In genomic region chr10:61976987-61977386, GRCm38 (mm10) we compare ENCODE assay signal across 7 mouse cellular contexts. TPM values are rescaled to one million over a fixed set of nuclear protein-coding genes. Genes with fewer than 3 reads are reported as not detected.
DNase-seq lines count a peak whose midpoint lies in the region; ATAC-seq lines count a peak whose summit lies in the region.

No protein-coding gene starts in this region.

- peaks cover 24% of the 10 kb centered on the region for H3K4me1 ChIP-seq in hindbrain, embryonic 12.5 days
- H3K4me1 ChIP-seq in hindbrain, embryonic 14.5 days (replicated peaks; ENCODE audit: control insufficient read depth, insufficient read depth, low read length), result peaks cover 21% of the 10 kb centered on the region; the same call in 1 of the 2 replicates
- H3K4me1 ChIP-seq in lung, embryonic 16.5 days (replicated peaks; ENCODE audit: control insufficient read depth, insufficient read depth, low read length), result peaks cover 17% of the 10 kb centered on the region

- 8% methylated on average over 6 of the region's 6 CpGs for WGBS in hindbrain, embryonic 12.5 days
- 7% methylated on average over 6 of the region's 6 CpGs for WGBS in hindbrain, embryonic 14.5 days
- 7% methylated on average over 6 of the region's 6 CpGs for WGBS in lung, embryonic 16.5 days

- peaks cover 87% of the 10 kb centered on the region for H3K27me3 ChIP-seq in hindbrain, embryonic 12.5 days
- peaks cover 58% of the 10 kb centered on the region for H3K27me3 ChIP-seq in hindbrain, embryonic 14.5 days (ENCODE audit: control insufficient read depth, insufficient read depth, low read length)
- peaks cover 30% of the 10 kb centered on the region for H3K27me3 ChIP-seq in lung, embryonic 16.5 days (ENCODE audit: control insufficient read depth, insufficient read depth, low read depth, low read length)

- H3K9ac ChIP-seq in hindbrain, embryonic 12.5 days, result no peak overlapping the region
- no peak overlapping the region for H3K9ac ChIP-seq in hindbrain, embryonic 14.5 days
- H3K9ac ChIP-seq in lung, embryonic 16.5 days (ENCODE audit: low read length), result peak overlapping the region; percentile 58; the same call in 1 of the 2 replicates

- H3K36me3 ChIP-seq in hindbrain, embryonic 12.5 days, result no peaks in the 10 kb centered on the region
- H3K36me3 ChIP-seq in hindbrain, embryonic 14.5 days (replicated peaks; ENCODE audit: control insufficient read depth, insufficient read depth), result no peaks in the 10 kb centered on the region
- no peaks in the 10 kb centered on the region for H3K36me3 ChIP-seq in lung, embryonic 16.5 days (ENCODE audit: control insufficient read depth, insufficient read depth, low read length)

- H3K4me2 ChIP-seq in hindbrain, embryonic 12.5 days (replicated peaks), result 0 out of 2 replicates have a peak overlapping the region, but pooled peaks have one; percentile 76
- no peak overlapping the region for H3K4me2 ChIP-seq in hindbrain, embryonic 14.5 days (replicated peaks)
- peak overlapping the region; percentile 71 for H3K4me2 ChIP-seq in lung, embryonic 16.5 days (ENCODE audit: low read depth, low read length)

- no peak overlapping the region for H3K27ac ChIP-seq in hindbrain, embryonic 12.5 days
- no peak overlapping the region for H3K27ac ChIP-seq in hindbrain, embryonic 14.5 days
- no peak overlapping the region for H3K27ac ChIP-seq in lung, embryonic 16.5 days (ENCODE audit: low read length)

- no peak for DNase-seq in hindbrain, embryonic 14.5 days (ENCODE audit: low spot score)
- DNase-seq in brain, adult 2 months (ENCODE audit: low read depth, low spot score), result peak; percentile 13
- peak; percentile 33 for DNase-seq in heart, postnatal 4 days
- DNase-seq in spleen, adult 18-20 months, result no peak
- no peak for DNase-seq in cerebellum, adult 8-10 months

- H3K4me3 ChIP-seq in hindbrain, embryonic 12.5 days, result no peak overlapping the region
- H3K4me3 ChIP-seq in hindbrain, embryonic 14.5 days (replicated peaks; ENCODE audit: low read length), result no peak overlapping the region
- peak overlapping the region; percentile 54 for H3K4me3 ChIP-seq in lung, embryonic 16.5 days (ENCODE audit: low read length)

- H3K9me3 ChIP-seq in hindbrain, embryonic 12.5 days (replicated peaks), result no peaks in the 10 kb centered on the region; the same call in 1 of the 2 replicates
- no peaks in the 10 kb centered on the region for H3K9me3 ChIP-seq in hindbrain, embryonic 14.5 days (ENCODE audit: control insufficient read depth, low read length)
- H3K9me3 ChIP-seq in lung, embryonic 16.5 days (ENCODE audit: control insufficient read depth, low read length), result no peaks in the 10 kb centered on the region

- no peak for ATAC-seq in hindbrain, embryonic 12.5 days (ENCODE audit: low FRiP score)
- no peak for ATAC-seq in hindbrain, embryonic 14.5 days (ENCODE audit: low FRiP score)
- peak; percentile 81 for ATAC-seq in lung, embryonic 16.5 days (ENCODE audit: low read depth)

RNA-seq across cellular contexts. Expression of gene Col13a1, which starts 1.9 kb away (rescaled TPM):
- 3.2 and 3.9 TPM in 2 replicates for polyA plus RNA-seq in hindbrain, embryonic 12.5 days (2016; fragmentation: Nextera tagmentation; extraction: Ambion mirVana)
- 2.8 and 2.9 TPM in 2 replicates for polyA plus RNA-seq in hindbrain, embryonic 14.5 days (2014; fragmentation: Nextera tagmentation; extraction: Ambion mirVana)
- 1 to 10 TPM; 1.8 to 2.5 TPM for total RNA-seq in heart, postnatal 4 days (2021)
- polyA plus RNA-seq in lung, embryonic 16.5 days (2015; fragmentation: Nextera tagmentation; extraction: Ambion mirVana), result 25.7 and 26.5 TPM in 2 replicates

Comparison
In these comparisons a context has a peak if more than half of its experiments do, and no peak if none do; other contexts are left out.
1. DNase-seq: peak in brain, adult 2 months (single experiment) and heart, postnatal 4 days (single experiment); none in hindbrain, embryonic 14.5 days (single experiment), spleen, adult 18-20 months (0 of 2) and cerebellum, adult 8-10 months (single experiment).